Comparison of ENCODE assay signal across 27 mouse cellular contexts in the genomic region with DNA sequence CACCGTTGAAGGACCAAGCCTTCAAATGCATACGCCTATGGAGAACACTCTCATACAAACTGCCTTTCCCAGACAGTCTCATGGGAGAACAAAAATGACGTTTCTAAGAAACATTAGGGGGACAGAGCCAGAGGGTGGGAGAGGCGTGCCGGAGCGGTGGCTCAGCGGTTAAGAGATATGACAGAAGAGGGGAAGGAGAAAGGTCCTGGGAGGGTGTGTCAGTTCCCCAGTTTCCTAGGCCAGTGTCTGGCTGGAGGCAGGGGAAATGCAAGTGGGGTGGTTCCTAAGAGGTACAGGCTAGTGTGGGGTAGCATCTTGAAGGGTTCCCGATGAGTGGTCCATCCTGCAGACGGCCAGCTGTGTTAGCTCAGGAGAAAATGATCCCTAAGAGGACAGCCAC. TPM values are rescaled to one million over a fixed set of nuclear protein-coding genes. Genes with fewer than 3 reads are reported as not detected.
DNase-seq lines count a peak whose midpoint lies in the region; ATAC-seq and TF ChIP-seq lines count a peak whose summit lies in the region.
"Had no signal": no experiment of that assay in that cellular context is flagged by ENCODE, and none has a peak within 500 bp of the region (broad histone marks: within the 10 kb centered on the region; RNA-seq: fewer than 3 reads in every experiment).

No protein-coding gene starts in this region.

- TF ChIP-seq EP300 in MEL (IDR thresholded peaks at IDR 0.05; ENCODE audit: low read depth in 1 of 2, low read length in 2 of 2) = 0 out of 4 replicates have a peak, but pooled peaks of 1 of the 2 experiments have one; percentile 10

- no peak for TF ChIP-seq RAD21 in MEL (IDR thresholded peaks at IDR 0.05; ENCODE audit: low read depth, low read length)

- peaks cover 0 to 9% of the 10 kb centered on the region in 2 experiments; a peak in 2 of 4 replicates for H3K36me3 ChIP-seq in MEL (ENCODE audit: control insufficient read depth in 1 of 2, insufficient read depth in 2 of 2, low read length in 2 of 2)
- H3K36me3 ChIP-seq: G1E had no signal

- H3K9me3 ChIP-seq in MEL (replicated peaks; ENCODE audit: insufficient read depth, low read length) = no peaks in the 10 kb centered on the region
- H3K9me3 ChIP-seq: G1E had no signal

- H3K27ac ChIP-seq in MEL (ENCODE audit: control insufficient read depth, low read depth, low read length) = peak overlapping the region; percentile 7; the same call in 1 of the 2 replicates

- H3K27me3 ChIP-seq in MEL (ENCODE audit: control insufficient read depth in 1 of 2, insufficient read depth in 2 of 2, low read length in 2 of 2) = no peaks in the 10 kb centered on the region; a peak in 1 of 4 replicates
- H3K27me3 ChIP-seq: Patski had no signal

- TF ChIP-seq CTCF in MEL (IDR thresholded peaks at IDR 0.05 in 2 of 3, conservative IDR thresholded peaks at IDR 0.05 in 1 of 3; ENCODE audit: control insufficient read depth in 1 of 3, insufficient read depth in 1 of 3, low read depth in 2 of 3, low read length in 3 of 3, poor library complexity in 1 of 3, severe bottlenecking in 1 of 3) = no peak

- H3K9ac ChIP-seq in MEL (ENCODE audit: control insufficient read depth, low read depth, low read length, poor library complexity, severe bottlenecking) = no peak overlapping the region; the same call in 1 of the 2 replicates

- 0 out of 2 replicates have a peak, but pooled peaks have one; percentile 42 for ATAC-seq in common myeloid progenitor, adult 5-6 weeks (replicated peaks; ENCODE audit: low read depth, poor library complexity, severe bottlenecking)
- peak; percentile 31; the same call in 1 of the 2 replicates for ATAC-seq in megakaryocyte progenitor cell, adult 5-6 weeks (replicated peaks; ENCODE audit: poor library complexity)
- ATAC-seq: activated CD4-positive, CD25-positive, alpha-beta regulatory T cell, adult 4 months; CD4-positive, CD25-positive, alpha-beta regulatory T cell, adult 4 months; Patski had no signal

- no peak for TF ChIP-seq POLR2A in MEL (IDR thresholded peaks at IDR 0.05; ENCODE audit: control insufficient read depth in 1 of 2, insufficient read depth in 1 of 2, low read depth in 1 of 2, low read length in 2 of 2, poor library complexity in 1 of 2)

- DNase-seq in MEL (ENCODE audit: low read depth, low spot score) (peak; percentile 77), MEL-GATA-1-ER (ENCODE audit: extremely low read depth, low read depth) (peak; percentile 64)
- DNase-seq in layer of hippocampus, adult 9-10 months (ENCODE audit: low spot score) = no peak
- DNase-seq in adrenal gland, postnatal 14 days = no peak
- no peak for DNase-seq in lung, postnatal 4 days
- DNase-seq in urinary bladder, adult 2 months (ENCODE audit: low spot score) = no peak
- DNase-seq: adrenal gland, adult 2 months; adrenal gland, adult 8-10 months; adrenal gland, postnatal 10 days; adrenal gland, postnatal 25 days; adrenal gland, postnatal 36 days; B cell, adult 2 months; cerebellum, adult 11 months; cerebellum, adult 11-12 months; cerebellum, adult 18-20 months; cerebellum, adult 2 months; cerebellum, adult 8-10 months had no signal

- no peak overlapping the region for H3K4me3 ChIP-seq in MEL (ENCODE audit: control insufficient read depth in 1 of 2, insufficient read depth in 1 of 2, low read depth in 2 of 2, low read length in 2 of 2)

- peaks cover 2 to 17% of the 10 kb centered on the region in 2 experiments; a peak in 3 of 4 replicates for H3K4me1 ChIP-seq in MEL (ENCODE audit: control insufficient read depth in 1 of 2, insufficient read depth in 2 of 2, low read length in 2 of 2)

- no peaks in the 10 kb centered on the region for H3K79me2 ChIP-seq in MEL (ENCODE audit: control insufficient read depth, insufficient read depth, low read length, poor library complexity)

TF ChIP-seq in MEL, 35 proteins besides CTCF, POLR2A, EP300 and RAD21:
- TF ChIP-seq MAZ (IDR thresholded peaks at IDR 0.05; ENCODE audit: low read depth, low read length) (0 out of 2 replicates have a peak, but pooled peaks have one; percentile 11), TBP (IDR thresholded peaks at IDR 0.05; ENCODE audit: low read depth, low read length) (0 out of 2 replicates have a peak, but pooled peaks have one; percentile 31), SIN3A (IDR thresholded peaks at IDR 0.05; ENCODE audit: low read length) (peak; percentile 49; the same call in 1 of the 2 replicates), UBTF (IDR thresholded peaks at IDR 0.05; ENCODE audit: borderline replicate concordance, insufficient read depth, low read depth, low read length) (no peak)

RNA-seq across cellular contexts. Expression of a gene that starts 14.2 kb away (rescaled TPM):
- not detected in 2 replicates for total RNA-seq in MEL (2012; rRNA removed)
- polyA plus RNA-seq in MEL (2012; ENCODE audit: insufficient read depth in 1 of 2, insufficient read length in 2 of 2, low read depth in 1 of 2, low replicate concordance in 2 of 2, missing spikeins in 1 of 2) = not detected
- not detected in 2 replicates for total RNA-seq in common myeloid progenitor, adult 5-6 weeks (2017)
- total RNA-seq in megakaryocyte progenitor cell, adult 5-6 weeks (2015) = not detected in 2 replicates
- not detected in 2 replicates for total RNA-seq in megakaryocyte progenitor cell, adult 5-6 weeks (2017)
- not detected in 2 replicates for total RNA-seq in adrenal gland, postnatal 14 days (2021)
- 0.06 and 0.24 TPM in 2 replicates for polyA plus RNA-seq in urinary bladder, adult 2 months (2012; rRNA removed)
- total RNA-seq: adrenal gland, adult 18-20 months; adrenal gland, adult 2 months; adrenal gland, adult 8-10 months; adrenal gland, postnatal 10 days; adrenal gland, postnatal 25 days; adrenal gland, postnatal 36 days; adrenal gland, postnatal 4 days; CH12.LX had no signal
- polyA plus RNA-seq: activated CD4-positive, CD25-positive, alpha-beta regulatory T cell, adult 4 months; adrenal gland, adult 2 months; C2C12; CD4-positive, CD25-positive, alpha-beta regulatory T cell, adult 4 months; cerebellum, adult 2 months; G1E; Patski had no signal

RNA-seq across cellular contexts. Expression of a gene that starts 54.6 kb away (rescaled TPM):
- not detected in 2 replicates for total RNA-seq in MEL (2012; rRNA removed)
- polyA plus RNA-seq in MEL (2012; ENCODE audit: insufficient read depth in 1 of 2, insufficient read length in 2 of 2, low read depth in 1 of 2, low replicate concordance in 2 of 2, missing spikeins in 1 of 2) = not detected
- total RNA-seq in common myeloid progenitor, adult 5-6 weeks (2017) = not detected in 2 replicates
- total RNA-seq in megakaryocyte progenitor cell, adult 5-6 weeks (2015) = not detected in 2 replicates
- not detected in 2 replicates for total RNA-seq in megakaryocyte progenitor cell, adult 5-6 weeks (2017)
- 0.98 and 1.1 TPM in 2 replicates for total RNA-seq in adrenal gland, postnatal 14 days (2021)
- 11.6 and 11.7 TPM in 2 replicates for polyA plus RNA-seq in urinary bladder, adult 2 months (2012; rRNA removed)
- total RNA-seq: CH12.LX had no signal
- polyA plus RNA-seq: activated CD4-positive, CD25-positive, alpha-beta regulatory T cell, adult 4 months; CD4-positive, CD25-positive, alpha-beta regulatory T cell, adult 4 months; G1E had no signal

Comparison
In these comparisons a context has a peak if more than half of its experiments do, and no peak if none do; other contexts are left out.
1. DNase-seq: peak in MEL (single experiment) and MEL-GATA-1-ER (single experiment); none in layer of hippocampus, adult 9-10 months (single experiment), adrenal gland, postnatal 14 days (single experiment), lung, postnatal 4 days (0 of 2) and urinary bladder, adult 2 months (single experiment).